Mouse (Mus musculus) spleen, adult 2 months (tissue): Measurements from ENCODE around the gene Rspry1.

Experiments used
- CTCF ChIP-seq: fragments of 200-500 bp; IDR thresholded peaks from 2 replicates; pipeline ENCODE4 v1.5.1; 2011; ENCODE audit warnings: mild to moderate bottlenecking, inconsistent platforms; ENCODE audit not compliant: insufficient read depth, insufficient read length, insufficient replicate concordance; ENCODE audit errors: extremely low read depth
- POLR2A ChIP-seq: fragments of 200-500 bp; IDR thresholded peaks from 2 replicates; pipeline ENCODE4 v1.6.1; 2011; ENCODE audit warnings: low read depth, low read length, inconsistent platforms

GRCm38 (mm10) chr8:94582569-94582968, 19.2 kb upstream of the Rspry1 start:
- no peak for TF ChIP-seq POLR2A
- no peak for TF ChIP-seq CTCF
